Mouse (Mus musculus): ENCODE measurements at regions not wholly inside any gene's neighbourhood (a gene's known extent, or its start where the extent isn't known, plus 50 kb on each side); places are given as distances from the start of the nearest gene placed in this dataset.

DNA sequence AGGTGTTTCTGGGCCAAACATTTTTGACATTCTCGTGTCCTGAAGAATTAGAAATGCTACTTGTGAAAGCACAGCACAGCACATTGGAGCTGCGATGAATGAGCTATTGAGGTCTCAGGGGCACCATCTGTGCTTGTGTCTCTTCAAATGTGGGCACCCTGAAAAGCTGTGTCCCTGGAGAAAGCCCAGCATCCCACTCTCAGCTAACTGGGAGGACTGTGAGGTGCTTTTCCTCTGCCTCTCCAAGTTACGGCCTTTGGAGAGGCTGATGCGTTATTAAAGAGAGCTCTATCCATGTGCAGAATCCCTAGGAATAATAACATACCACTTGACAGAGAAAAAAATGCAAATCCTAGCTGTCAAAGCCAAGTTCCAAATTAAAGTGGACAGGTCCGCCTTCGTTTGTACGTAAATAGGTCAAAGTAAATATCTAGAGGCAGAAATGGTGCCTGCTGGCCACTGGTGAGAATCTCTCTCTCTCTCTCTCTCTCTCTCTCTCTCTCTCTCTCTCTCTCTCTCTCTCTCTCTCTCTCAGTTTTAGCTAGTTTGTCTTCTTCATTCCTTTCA lies 397.3 kb upstream of the Mmadhc start:
- DNase-seq, result peak; percentile 53

- DNase-seq, result peak; percentile 17
Measured at GRCm38 (mm10) chr2:50690120-50691103, 393.8 kb upstream of the Mmadhc start.

DNA sequence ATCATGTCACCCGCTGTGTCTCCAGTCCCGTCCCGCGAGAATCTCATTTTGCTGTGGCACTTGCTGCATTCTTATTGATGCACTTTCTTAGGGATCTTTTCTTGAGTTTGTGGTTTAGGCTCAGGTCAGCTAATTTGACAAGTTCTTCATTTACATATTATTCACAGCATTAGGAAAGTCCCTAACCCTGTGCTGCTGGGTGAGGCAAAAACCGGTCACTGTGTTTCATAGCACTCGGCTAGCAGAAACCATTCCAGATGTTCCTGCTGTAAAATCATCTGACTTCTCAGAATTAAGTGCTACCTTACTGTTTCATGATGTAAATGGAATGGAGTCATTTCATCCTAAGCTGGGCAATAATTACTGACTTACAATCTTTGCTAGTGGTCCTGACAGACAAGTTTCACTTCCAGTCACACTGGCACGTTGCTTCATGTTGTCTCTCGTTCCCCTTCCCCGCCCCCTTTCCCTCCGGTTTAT lies 391.1 kb upstream of the Mmadhc start:
- DNase-seq, result no peak

GRCm38 (mm10) chr2:50687222-50687621 lies 390.6 kb upstream of the Mmadhc start:
- DNase-seq, result peak; percentile 92

DNA sequence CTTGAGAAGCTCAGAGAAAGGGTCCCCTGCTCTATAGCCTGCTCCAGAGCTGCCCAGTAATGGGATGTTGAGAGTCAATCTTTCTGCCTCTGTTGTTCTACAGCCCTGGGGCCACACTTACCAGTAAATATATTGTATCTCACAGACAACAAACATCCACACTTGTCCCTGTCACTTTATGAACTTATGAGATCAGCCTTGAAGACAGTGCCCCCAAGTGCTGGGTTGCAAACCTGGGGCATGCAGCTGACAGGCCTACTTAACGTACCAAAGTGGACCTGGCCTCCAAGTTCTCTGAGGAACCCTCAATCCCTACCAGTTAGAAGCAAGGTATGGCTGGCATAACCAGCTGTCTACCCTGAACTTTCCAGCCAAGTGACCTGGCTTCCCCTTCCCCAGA lies 380.9 kb upstream of the Mmadhc start:
- DNase-seq, result no peak

GRCm38 (mm10) chr2:50675736-50676550 lies 379.3 kb upstream of the Mmadhc start:
- no peak for DNase-seq

GRCm38 (mm10) chr2:50674856-50675175 lies 378.2 kb upstream of the Mmadhc start:
- DNase-seq, result no peak

- DNase-seq, result no peak
Measured at GRCm38 (mm10) chr2:50674151-50674855, 377.7 kb upstream of the Mmadhc start.

GRCm38 (mm10) chr2:50669297-50669696 lies 372.7 kb upstream of the Mmadhc start:
- DNase-seq, result no peak

DNA sequence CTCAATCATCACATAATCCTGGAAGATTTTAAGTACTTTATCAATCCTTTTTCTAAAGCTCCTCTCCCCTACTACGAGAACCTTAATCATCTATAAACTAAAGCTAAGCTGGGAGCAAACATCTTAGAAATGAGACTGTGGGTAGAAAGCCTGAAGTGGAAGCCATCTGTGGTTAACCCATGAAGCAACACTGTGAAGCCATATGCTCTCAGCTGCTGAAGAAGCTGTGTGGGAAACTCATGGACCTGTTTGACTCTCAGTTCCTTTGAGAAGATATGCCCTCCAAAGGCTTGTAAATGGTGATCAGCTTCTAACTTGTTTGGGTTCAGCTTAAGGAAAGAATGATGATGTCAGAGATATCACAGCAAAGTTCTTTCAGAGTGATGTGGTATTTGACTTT lies 372.2 kb upstream of the Mmadhc start:
- DNase-seq, result no peak

DNA sequence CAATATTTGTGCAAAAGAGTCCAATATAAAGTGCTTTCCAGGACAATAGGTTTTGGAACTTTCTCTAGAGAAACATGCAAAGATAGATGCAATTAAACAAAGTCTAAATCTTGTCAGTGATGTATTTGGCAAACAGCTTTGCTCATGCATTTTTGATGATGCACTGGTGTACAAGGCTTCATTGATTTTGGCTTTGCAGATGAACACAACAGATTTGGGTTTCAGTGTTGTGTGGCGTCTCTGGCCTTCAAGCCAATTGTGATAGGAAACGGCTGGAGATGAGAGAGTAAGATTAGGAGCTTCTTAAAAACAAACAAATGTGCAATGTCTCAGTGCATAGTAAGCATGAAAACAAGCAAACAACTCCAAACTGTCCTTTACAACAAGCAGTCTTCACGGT lies 370.6 kb upstream of the Mmadhc start:
- DNase-seq, result no peak

GRCm38 (mm10) chr2:50662504-50662903 lies 365.9 kb upstream of the Mmadhc start:
- DNase-seq, result no peak

DNA sequence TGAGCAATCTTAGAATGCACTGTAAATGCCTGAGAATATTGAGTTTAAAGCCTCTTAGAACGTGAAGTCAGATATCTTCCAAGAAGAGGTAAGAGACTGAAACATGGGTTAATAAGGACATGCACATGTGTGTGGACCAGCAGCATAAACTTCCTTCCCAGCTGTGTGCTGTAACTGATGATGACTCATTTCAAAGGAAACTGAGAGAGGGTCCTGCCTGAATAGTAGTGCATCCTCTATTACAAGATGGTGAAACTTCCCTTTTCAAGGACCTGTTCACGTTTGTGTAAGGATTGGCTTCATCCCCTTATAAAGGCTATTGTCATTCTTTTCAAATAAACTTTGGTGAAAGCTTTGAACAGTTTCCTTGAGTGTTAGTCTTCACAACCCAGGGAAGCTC lies 363.4 kb upstream of the Mmadhc start:
- no peak for DNase-seq

- DNase-seq, result no peak
Measured at GRCm38 (mm10) chr2:50657826-50658225, 361.2 kb upstream of the Mmadhc start.

DNA sequence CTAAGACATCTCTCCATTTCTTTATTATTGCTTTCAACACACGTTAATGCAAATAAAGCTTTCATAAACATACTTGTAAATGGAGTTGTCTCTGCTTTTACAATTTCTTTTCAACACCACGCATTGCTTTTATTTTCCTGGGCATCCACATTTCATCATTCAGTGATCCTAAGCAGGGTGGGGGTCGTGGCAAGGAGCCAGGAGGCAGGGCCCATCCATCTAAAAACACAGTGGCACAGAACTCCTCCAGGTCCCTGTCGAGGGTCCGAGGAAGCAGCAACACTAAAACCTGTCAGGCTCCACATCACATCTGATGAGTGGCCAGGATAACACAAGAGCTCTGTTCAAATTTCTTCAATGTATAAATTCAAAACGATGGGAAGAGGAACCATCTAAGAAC lies 359.8 kb upstream of the Mmadhc start:
- DNase-seq, result no peak

GRCm38 (mm10) chr2:50654953-50655324 lies 358.3 kb upstream of the Mmadhc start:
- DNase-seq, result no peak

- DNase-seq, result no peak
Measured at GRCm38 (mm10) chr2:50654221-50654952, 357.8 kb upstream of the Mmadhc start.

- no peak for DNase-seq
Measured at GRCm38 (mm10) chr2:50653121-50653615, 356.6 kb upstream of the Mmadhc start.

DNA sequence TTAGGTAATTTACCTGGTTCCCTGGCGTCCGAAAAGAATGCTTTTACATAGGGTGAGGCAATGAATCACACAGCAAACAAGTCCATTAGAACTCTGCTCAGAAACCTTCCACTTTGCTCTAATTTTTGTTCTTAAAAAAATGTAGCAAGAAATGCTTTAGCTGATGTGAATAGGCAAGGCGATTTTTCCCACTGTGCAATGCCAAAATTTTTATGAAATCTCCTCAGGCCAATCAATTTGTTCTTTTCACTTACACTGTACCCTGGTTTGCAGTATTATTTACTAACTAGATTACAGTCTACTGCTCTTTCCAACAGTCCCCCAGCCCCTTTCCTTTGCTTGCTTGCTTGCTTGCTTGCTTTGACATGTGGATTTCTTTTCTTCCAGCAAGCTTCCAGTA lies 353.1 kb upstream of the Mmadhc start:
- no peak for DNase-seq

GRCm38 (mm10) chr2:50643219-50643618 lies 346.6 kb upstream of the Mmadhc start:
- no peak for DNase-seq

GRCm38 (mm10) chr2:50642198-50642597 lies 345.6 kb upstream of the Mmadhc start:
- DNase-seq, result no peak
